Mouse (Mus musculus) forebrain, embryonic 11.5 days (tissue): ENCODE data around the gene Mef2d. TPM values are rescaled to one million over a fixed set of nuclear protein-coding genes. Genes with fewer than 3 reads are reported as not detected.
A peak's percentile ranks its signal among the peaks of the same experiment; 100 is the strongest.

Experiments
- microRNA-seq: library from miRNA; unstranded; fragments of <30 nt; microRNA quantifications from one replicate; pipeline ENCODE4, GENCODE M21; 2016; ENCODE audit not compliant: insufficient number of aligned reads
- polyA plus RNA-seq: library from polyadenylated mRNA; unstranded; fragments of >200 nt; fragmentation: Nextera tagmentation; extraction: Ambion mirVana; gene quantifications from 2 replicates; pipeline ENCODE4 v1.2.1, GENCODE M21; 2014

Gene Mef2d
- polyA plus RNA-seq, 1 experiment from 2014 or later = 19.7 TPM

Small RNA genes within 50 kb of the gene (microRNA-seq; reads per million reads assigned to microRNA genes)
- gene Gm25641 (not detected), gene Mir3093 (103 reads per million, percentile 35 among the genes with 10 or more reads in this experiment), gene Mir9-1 (not detected)

Other genes starting within 250 kb of the Mef2d start
- gene Hdgf, start 236.1 kb upstream of the Mef2d start, polyA plus RNA-seq = 325 and 329 TPM in 2 replicates
- 69.4 and 74.5 TPM in 2 replicates for gene Mrpl24, start 222.9 kb upstream of the Mef2d start, polyA plus RNA-seq
- 73.9 and 78.7 TPM in 2 replicates for gene Isg20l2, start 212.1 kb upstream of the Mef2d start, polyA plus RNA-seq
- gene Rrnad1, start 211.7 kb upstream of the Mef2d start, polyA plus RNA-seq = 22.2 and 23.2 TPM in 2 replicates
- gene Crabp2, start 193.7 kb upstream of the Mef2d start, polyA plus RNA-seq = 409 and 417 TPM in 2 replicates
- 92.0 and 99.9 TPM in 2 replicates for gene Nes, start 171.3 kb upstream of the Mef2d start, polyA plus RNA-seq
- 0.52 and 0.72 TPM in 2 replicates for gene Bcan, start 142.1 kb upstream of the Mef2d start, polyA plus RNA-seq
- gene Hapln2, start 114.8 kb upstream of the Mef2d start, polyA plus RNA-seq = 0.27 and 0.39 TPM in 2 replicates
- 32.8 and 39.0 TPM in 2 replicates for gene Gpatch4, start 99.3 kb upstream of the Mef2d start, polyA plus RNA-seq
- 123 and 130 TPM in 2 replicates for gene Naxe, start 83.9 kb upstream of the Mef2d start, polyA plus RNA-seq
- gene Ttc24, start 64.1 kb upstream of the Mef2d start, polyA plus RNA-seq = not detected in 2 replicates
- 26.8 and 27.0 TPM in 2 replicates for gene Iqgap3, start 60.4 kb upstream of the Mef2d start, polyA plus RNA-seq
- gene Rhbg, start 112.3 kb downstream of the Mef2d start, polyA plus RNA-seq = 0.36 TPM in 1 of 2 replicates, not detected in the other
- 0.16 TPM in 1 of 2 replicates, not detected in the other for gene Gm38392, start 144.8 kb downstream of the Mef2d start, polyA plus RNA-seq
- 10.4 and 12.2 TPM in 2 replicates for gene Tsacc, start 154.6 kb downstream of the Mef2d start, polyA plus RNA-seq
- 725 and 780 TPM in 2 replicates for gene Cct3, start 154.7 kb downstream of the Mef2d start, polyA plus RNA-seq
- gene Glmp, start 182.7 kb downstream of the Mef2d start, polyA plus RNA-seq = 77.2 and 87.2 TPM in 2 replicates
- 1.6 and 2.7 TPM in 2 replicates for gene Tmem79, start 193.8 kb downstream of the Mef2d start, polyA plus RNA-seq
- gene Smg5, start 193.9 kb downstream of the Mef2d start, polyA plus RNA-seq = 70.6 and 75.4 TPM in 2 replicates
- gene Paqr6, start 222.2 kb downstream of the Mef2d start, polyA plus RNA-seq = 1.1 and 1.2 TPM in 2 replicates
- gene Bglap3, start 230.4 kb downstream of the Mef2d start, polyA plus RNA-seq = not detected in 2 replicates
- not detected in 2 replicates for gene Bglap2, start 236.3 kb downstream of the Mef2d start, polyA plus RNA-seq
- not detected in 2 replicates for gene Bglap, start 242.1 kb downstream of the Mef2d start, polyA plus RNA-seq